Mouse (Mus musculus) hindbrain, postnatal 0 days (tissue): ENCODE measurements around the gene Capns1. TPM values are rescaled to one million over a fixed set of nuclear protein-coding genes. Genes with fewer than 3 reads are reported as not detected.

Experiments used
- ATAC-seq: fragments of 200-750 bp; cut with Nextera tagmentation; 2 replicates; pipeline ENCODE4 v1.8.0; 2017; ENCODE audit warnings: mild to moderate bottlenecking, moderate TSS enrichment, moderate library complexity
- DNase-seq: peaks from one replicate; pipeline ENCODE4 v3.0.0-alpha.2; 2015; ENCODE audit warnings: low spot score
- H3K27ac ChIP-seq: fragments of 300-500 bp; sonication (generic); 2 replicates; pipeline ENCODE4 v1.5.1; 2014; ENCODE audit warnings: mild to moderate bottlenecking
- H3K27me3 ChIP-seq: fragments of 300-500 bp; sonication (generic); 2 replicates; pipeline ENCODE4 v1.6.1; 2014; ENCODE audit warnings: low read length, mixed read lengths; ENCODE audit not compliant: insufficient read depth
- H3K36me3 ChIP-seq: fragments of 300-500 bp; sonication (generic); 2 replicates; pipeline ENCODE4 v1.6.1; 2014; ENCODE audit warnings: low read length, mixed read lengths; ENCODE audit not compliant: insufficient read depth
- H3K4me1 ChIP-seq: fragments of 300-500 bp; sonication (generic); 2 replicates; pipeline ENCODE4 v1.6.1; 2014; ENCODE audit warnings: antibody characterized with exemption, low read length, mixed read lengths; ENCODE audit not compliant: insufficient read depth
- H3K4me2 ChIP-seq: fragments of 300-500 bp; sonication (generic); 2 replicates; pipeline ENCODE4 v1.6.1; 2014; ENCODE audit warnings: low read depth, mild to moderate bottlenecking, low read length, moderate library complexity, mixed read lengths
- H3K4me3 ChIP-seq: fragments of 300-500 bp; sonication (generic); 2 replicates; pipeline ENCODE4 v1.5.1; 2014; ENCODE audit warnings: low read length
- H3K9ac ChIP-seq: fragments of 300-500 bp; sonication (generic); replicated peaks from 2 replicates; pipeline ENCODE4 v1.6.1; 2014; ENCODE audit warnings: mild to moderate bottlenecking, low read length, moderate library complexity, mixed read lengths
- H3K9me3 ChIP-seq: fragments of 300-500 bp; sonication (generic); 2 replicates; pipeline ENCODE4 v1.6.1; 2016; ENCODE audit warnings: low read length, mixed read lengths
- CTCF ChIP-seq: IDR thresholded peaks from 2 replicates; pipeline ENCODE4 v1.5.1; 2016; ENCODE audit warnings: antibody characterized with exemption, control low read depth, low read depth
- WGBS: fragments of 180-500 bp; shearing (Covaris S2); extraction: QIAGEN DNeasy Blood & Tissue Kit; methylation state at CpG from one replicate; pipeline ENCODE4 v1.1.7; 2014; 5-methylcytosine and 5-hydroxymethylcytosine counted together
- polyA plus RNA-seq: library from polyadenylated mRNA; unstranded; fragments of >200 nt; fragmentation: Nextera tagmentation; extraction: Ambion mirVana; gene quantifications from 2 replicates; pipeline ENCODE4 v1.2.1, GENCODE M21; 2015
- total RNA-seq: library from RNA; depleted of rRNA; stranded (reverse); fragments of >200 nt; gene quantifications from 2 replicates; pipeline ENCODE4 v1.2.3, GENCODE M21; 2014

The Capns1 gene
- total and polyA plus RNA-seq, 2 experiments from 2014 or later: 84.6 to 289 TPM

DNA sequence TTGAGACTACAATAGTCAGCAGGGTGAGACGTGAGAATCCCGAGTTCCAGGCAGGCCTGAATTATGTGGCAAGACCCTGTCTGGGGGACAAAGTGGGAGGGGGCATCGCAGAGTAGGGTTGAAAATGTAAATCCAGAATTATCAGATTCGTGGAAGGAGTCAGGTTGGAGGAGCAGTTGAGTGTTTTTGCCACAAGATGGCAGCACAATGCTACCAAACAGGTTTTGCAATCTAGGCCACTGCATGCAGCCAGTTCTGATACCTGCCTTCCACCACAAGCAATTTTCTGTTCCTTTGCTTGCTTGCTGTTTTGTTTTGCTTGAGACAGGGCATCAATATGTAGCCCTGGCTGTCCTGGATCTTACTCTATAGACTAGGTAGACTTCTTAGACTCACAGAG, 17.3 kb downstream of the Capns1 start:
- Histone ChIP-seq H3K9me3 (no peaks in the 10 kb centered on the region), H3K4me2 (no peak overlapping the region), H3K36me3 (peaks cover 28% of the 10 kb centered on the region), H3K4me3 (no peak overlapping the region), H3K9ac (no peak overlapping the region), H3K27me3 (no peaks in the 10 kb centered on the region), H3K27ac (peak overlapping the region; percentile 43; the same call in 1 of the 2 replicates), H3K4me1 (peaks cover 3% of the 10 kb centered on the region; the same call in 1 of the 2 replicates)
- 1% methylated on average over 4 of the region's 4 CpGs for WGBS
- TF ChIP-seq CTCF: peak; percentile 90
- ATAC-seq: peak; percentile 61; the same call in 1 of the 2 replicates
- DNase-seq: peak; percentile 90

DNA sequence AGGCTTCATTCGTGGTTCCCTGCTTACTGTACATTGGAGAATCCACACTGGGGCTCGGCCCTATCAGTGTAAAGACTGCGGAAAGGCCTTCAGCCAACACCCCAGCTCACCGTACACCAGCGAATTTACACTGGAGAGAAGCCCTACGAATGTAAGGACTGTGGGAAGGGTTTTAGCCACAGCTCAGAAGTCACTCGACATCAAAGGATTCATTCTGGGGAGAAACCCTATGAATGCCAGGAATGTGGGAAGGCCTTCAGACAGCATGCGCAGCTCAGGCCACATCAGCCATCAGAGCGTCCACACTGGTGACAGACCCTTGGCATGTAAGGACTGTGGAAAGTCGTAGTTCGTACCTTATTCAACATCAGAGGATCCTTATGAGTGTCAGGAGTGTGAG, 20.4 kb downstream of the Capns1 start:
- 91% methylated on average over 11 of the region's 11 CpGs for WGBS
- Histone ChIP-seq H3K9me3 (no peaks in the 10 kb centered on the region), H3K4me3 (no peak overlapping the region), H3K4me2 (no peak overlapping the region), H3K9ac (no peak overlapping the region), H3K27ac (no peak overlapping the region), H3K27me3 (no peaks in the 10 kb centered on the region), H3K4me1 (no peaks in the 10 kb centered on the region), H3K36me3 (peaks cover 23% of the 10 kb centered on the region)
- ATAC-seq: no peak
- no peak for DNase-seq
- no peak for TF ChIP-seq CTCF

GRCm38 (mm10) chr7:30176474-30176873, 22.1 kb downstream of the Capns1 start:
- Histone ChIP-seq H3K27me3 (no peaks in the 10 kb centered on the region), H3K4me1 (no peaks in the 10 kb centered on the region), H3K27ac (no peak overlapping the region), H3K9me3 (no peaks in the 10 kb centered on the region), H3K9ac (no peak overlapping the region), H3K4me3 (no peak overlapping the region), H3K36me3 (peaks cover 23% of the 10 kb centered on the region), H3K4me2 (no peak overlapping the region)
- DNase-seq (no peak), ATAC-seq (no peak)
- 83% methylated on average over 12 of the region's 12 CpGs for WGBS
- no peak for TF ChIP-seq CTCF

DNA sequence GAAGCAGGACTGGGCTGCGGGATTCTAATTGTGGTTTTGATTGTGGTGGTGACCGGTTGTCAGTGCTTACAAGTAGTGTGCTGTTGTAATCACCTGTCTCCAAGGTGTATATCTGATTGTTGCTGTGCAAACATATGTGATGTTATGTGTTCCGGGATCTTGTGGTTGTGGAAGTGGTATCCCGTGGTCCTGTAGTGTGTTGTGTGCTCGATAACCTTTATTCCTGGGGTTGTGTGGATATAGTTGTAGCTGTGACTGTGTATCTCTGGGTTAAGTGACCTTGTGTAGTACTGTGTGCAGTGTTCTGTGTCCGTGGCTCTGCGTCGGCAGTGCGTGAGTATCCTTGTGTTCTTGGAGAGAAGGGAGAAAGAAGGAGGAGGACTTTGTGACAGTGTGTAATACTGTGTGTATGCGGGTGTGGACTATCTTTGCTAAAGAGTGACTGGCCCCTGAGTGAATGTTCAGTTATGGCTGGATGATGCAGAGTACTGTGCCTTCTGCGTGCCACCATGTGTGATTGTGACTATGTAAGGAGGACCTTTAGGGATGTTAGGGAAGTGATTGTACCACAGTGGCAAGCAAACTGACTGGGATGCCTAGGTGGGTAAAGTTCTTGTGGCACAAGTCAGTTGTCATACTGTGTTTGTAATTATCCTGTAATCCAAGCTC, 28.2 kb downstream of the Capns1 start:
- no peak for TF ChIP-seq CTCF
- Histone ChIP-seq H3K9ac (peak overlapping the region; percentile 80), H3K9me3 (no peaks in the 10 kb centered on the region), H3K27ac (peak overlapping the region; percentile 93; the same call in 1 of the 2 replicates), H3K4me2 (peak overlapping the region; percentile 67), H3K4me1 (peaks cover 11% of the 10 kb centered on the region), H3K27me3 (no peaks in the 10 kb centered on the region), H3K4me3 (peak overlapping the region; percentile 68), H3K36me3 (no peaks in the 10 kb centered on the region)
- DNase-seq: no peak
- WGBS: 25% methylated on average over 11 of the region's 11 CpGs
- ATAC-seq: peak; percentile 46

DNA sequence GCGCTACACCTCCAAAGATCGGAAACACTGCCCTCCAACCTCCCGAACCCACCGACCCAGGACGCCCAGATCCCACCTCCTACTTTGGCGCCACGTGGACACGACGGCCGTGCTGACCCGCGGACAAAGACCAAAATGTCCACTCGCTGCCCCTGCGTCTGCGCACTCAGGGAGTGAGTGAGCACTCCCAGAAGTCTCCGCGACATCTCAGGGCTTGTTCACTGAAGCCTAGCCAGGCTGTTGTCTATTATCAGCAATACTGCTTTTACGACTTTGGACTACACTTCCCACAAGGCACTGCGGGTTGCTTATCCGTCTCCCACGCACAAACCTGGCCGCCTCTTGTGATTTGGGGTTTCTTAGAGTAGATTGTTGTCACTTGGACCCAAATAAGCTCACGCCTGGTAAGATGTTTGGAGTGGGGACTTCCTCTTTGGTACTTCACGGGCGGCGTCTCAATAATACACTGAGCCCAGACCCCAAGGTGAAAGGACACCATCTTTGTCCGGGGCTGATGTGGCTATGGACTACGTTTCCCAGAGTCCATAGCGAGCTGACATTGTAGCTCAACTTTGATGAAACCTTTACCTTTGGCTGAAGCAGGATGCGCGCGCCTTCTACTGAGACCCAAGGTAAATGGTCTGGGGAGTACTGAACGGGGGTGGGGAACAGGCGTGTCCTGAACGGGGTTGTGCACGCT, 28.9 kb downstream of the Capns1 start, which contains the start of gene Zfp146:
Zfp146 (minus strand) TSS at position 168 of the 700 bp plus-strand sequence.
- no peak for TF ChIP-seq CTCF

GRCm38 (mm10) chr7:30168914-30169582, 29.6 kb downstream of the Capns1 start:
- DNase-seq: peak; percentile 75
- H3K4me3 ChIP-seq: peak overlapping the region; percentile 68

More for the DNA sequence above, 28.9 kb downstream of the Capns1 start, which contains the start of gene Zfp146:
- H3K4me1 ChIP-seq: peaks cover 11% of the 10 kb centered on the region
- peak within 1 kb of the TSS; percentile 80 for H3K9ac ChIP-seq
- WGBS: under 1% methylated on average over 36 of the region's 36 CpGs
- no peaks in the 10 kb centered on the region for H3K9me3 ChIP-seq
- peak; percentile 98 for DNase-seq
- H3K4me3 ChIP-seq: peak within 1 kb of the TSS; percentile 68
- H3K27me3 ChIP-seq: no peaks in the 10 kb centered on the region
- H3K36me3 ChIP-seq: no peaks in the 10 kb centered on the region; the same call in 1 of the 2 replicates
- peak within 1 kb of the TSS; percentile 67 for H3K4me2 ChIP-seq
- H3K27ac ChIP-seq: peak within 1 kb of the TSS; percentile 93
- peak; percentile 97 for ATAC-seq

More at GRCm38 (mm10) chr7:30168914-30169582, 29.6 kb downstream of the Capns1 start:
- H3K9ac ChIP-seq: peak overlapping the region; percentile 80
- no peaks in the 10 kb centered on the region; the same call in 1 of the 2 replicates for H3K36me3 ChIP-seq
- H3K9me3 ChIP-seq: 0 out of 2 replicates have a peak, but pooled peaks cover under 1% of the 10 kb centered on the region
- peak overlapping the region; percentile 93 for H3K27ac ChIP-seq
- no peaks in the 10 kb centered on the region for H3K27me3 ChIP-seq
- 2% methylated on average over 21 of the region's 21 CpGs for WGBS
- peaks cover 11% of the 10 kb centered on the region for H3K4me1 ChIP-seq
- peak; percentile 49; the same call in 1 of the 2 replicates for ATAC-seq
- H3K4me2 ChIP-seq: peak overlapping the region; percentile 67
- no peak for TF ChIP-seq CTCF
